Mouse (Mus musculus) limb, embryonic 15.5 days (tissue): ENCODE data around the gene Slc35f1. TPM values are rescaled to one million over a fixed set of nuclear protein-coding genes. Genes with fewer than 3 reads are reported as not detected.

Experiments
- ATAC-seq: fragments of 200-750 bp; cut with Nextera tagmentation; 2 replicates; pipeline ENCODE4 v1.8.0; 2017; ENCODE audit warnings: low read depth, moderate TSS enrichment; ENCODE audit not compliant: insufficient number of reproducible peaks, low FRiP score, low TSS enrichment
- H3K27ac ChIP-seq: fragments of 300-500 bp; sonication (generic); 2 replicates; pipeline ENCODE4 v1.5.1; 2015; ENCODE audit warnings: moderate library complexity, mild to moderate bottlenecking, inconsistent platforms
- H3K27me3 ChIP-seq: fragments of 300-500 bp; sonication (generic); 2 replicates; pipeline ENCODE4 v1.6.1; 2015; ENCODE audit warnings: inconsistent platforms
- H3K36me3 ChIP-seq: fragments of 300-500 bp; sonication (generic); 2 replicates; pipeline ENCODE4 v1.6.1; 2015; ENCODE audit warnings: inconsistent platforms
- H3K4me1 ChIP-seq: fragments of 300-500 bp; sonication (generic); 2 replicates; pipeline ENCODE4 v1.6.1; 2015; ENCODE audit warnings: inconsistent platforms
- H3K4me2 ChIP-seq: fragments of 300-500 bp; sonication (generic); 2 replicates; pipeline ENCODE4 v1.6.1; 2015; ENCODE audit warnings: mild to moderate bottlenecking, inconsistent platforms
- H3K4me3 ChIP-seq: fragments of 300-500 bp; sonication (generic); 2 replicates; pipeline ENCODE4 v1.5.1; 2015; ENCODE audit warnings: mild to moderate bottlenecking, inconsistent platforms
- H3K9ac ChIP-seq: fragments of 300-500 bp; sonication (generic); 2 replicates; pipeline ENCODE4 v1.6.1; 2015; ENCODE audit warnings: inconsistent platforms
- H3K9me3 ChIP-seq: fragments of 300-500 bp; sonication (generic); 2 replicates; pipeline ENCODE4 v1.6.1; 2016; ENCODE audit warnings: inconsistent platforms
- WGBS: fragments of 180-500 bp; shearing (Covaris S2); methylation state at CpG from one replicate; pipeline ENCODE4 v1.1.7; 2015; 5-methylcytosine and 5-hydroxymethylcytosine counted together
- polyA plus RNA-seq: library from polyadenylated mRNA; unstranded; fragments of >200 nt; fragmentation: Nextera tagmentation; extraction: Ambion mirVana; gene quantifications from 2 replicates; pipeline ENCODE4 v1.2.1, GENCODE M21; 2015

Slc35f1 gene
- polyA plus RNA-seq, 1 experiment from 2014 or later: 5.0 TPM

- Histone ChIP-seq H3K27me3 (no peaks in the 10 kb centered on the region), H3K9me3 (no peaks in the 10 kb centered on the region), H3K27ac (no peak overlapping the region), H3K4me3 (no peak overlapping the region), H3K4me2 (no peak overlapping the region), H3K36me3 (no peaks in the 10 kb centered on the region), H3K4me1 (no peaks in the 10 kb centered on the region), H3K9ac (no peak overlapping the region)
- ATAC-seq: no peak
Observed at GRCm38 (mm10) chr10:53052521-53052920, 362.2 kb downstream of the Slc35f1 start.

GRCm38 (mm10) chr10:53060745-53061144 lies 370.4 kb downstream of the Slc35f1 start:
- H3K4me2 ChIP-seq: no peak overlapping the region
- H3K9ac ChIP-seq: no peak overlapping the region
- ATAC-seq: no peak
- WGBS: 83% methylated on average over 2 of the region's 2 CpGs
- H3K27me3 ChIP-seq: no peaks in the 10 kb centered on the region
- no peak overlapping the region for H3K27ac ChIP-seq
- H3K9me3 ChIP-seq: no peaks in the 10 kb centered on the region
- no peak overlapping the region for H3K4me3 ChIP-seq
- H3K36me3 ChIP-seq: no peaks in the 10 kb centered on the region
- no peaks in the 10 kb centered on the region for H3K4me1 ChIP-seq

- Histone ChIP-seq H3K9me3 (no peaks in the 10 kb centered on the region), H3K4me1 (no peaks in the 10 kb centered on the region), H3K9ac (no peak overlapping the region), H3K4me3 (no peak overlapping the region), H3K4me2 (no peak overlapping the region), H3K27me3 (no peaks in the 10 kb centered on the region), H3K27ac (no peak overlapping the region), H3K36me3 (no peaks in the 10 kb centered on the region)
- no peak for ATAC-seq
Observed at GRCm38 (mm10) chr10:53062741-53063140, 372.4 kb downstream of the Slc35f1 start.

- 71% methylated on average over 1 of the region's 1 CpGs for WGBS
- no peaks in the 10 kb centered on the region for H3K36me3 ChIP-seq
- no peak overlapping the region for H3K4me2 ChIP-seq
- no peak overlapping the region for H3K9ac ChIP-seq
- ATAC-seq: no peak
- H3K4me1 ChIP-seq: no peaks in the 10 kb centered on the region
- no peaks in the 10 kb centered on the region for H3K27me3 ChIP-seq
- no peak overlapping the region for H3K27ac ChIP-seq
- H3K4me3 ChIP-seq: no peak overlapping the region
- no peaks in the 10 kb centered on the region for H3K9me3 ChIP-seq
Observed at GRCm38 (mm10) chr10:53087811-53088210, 397.5 kb downstream of the Slc35f1 start.

- Histone ChIP-seq H3K9ac (no peak overlapping the region), H3K36me3 (no peaks in the 10 kb centered on the region), H3K27ac (no peak overlapping the region), H3K4me1 (no peaks in the 10 kb centered on the region), H3K4me2 (no peak overlapping the region), H3K9me3 (no peaks in the 10 kb centered on the region), H3K27me3 (no peaks in the 10 kb centered on the region), H3K4me3 (no peak overlapping the region)
- ATAC-seq: no peak
- WGBS: 26% methylated on average over 4 of the region's 4 CpGs
Observed at GRCm38 (mm10) chr10:53091525-53091924, 401.2 kb downstream of the Slc35f1 start.

- H3K4me2 ChIP-seq: no peak overlapping the region
- no peaks in the 10 kb centered on the region for H3K9me3 ChIP-seq
- no peaks in the 10 kb centered on the region for H3K27me3 ChIP-seq
- H3K4me3 ChIP-seq: no peak overlapping the region
- WGBS: 25% methylated on average over 3 of the region's 3 CpGs
- H3K4me1 ChIP-seq: no peaks in the 10 kb centered on the region
- H3K9ac ChIP-seq: no peak overlapping the region
- H3K36me3 ChIP-seq: no peaks in the 10 kb centered on the region
- ATAC-seq: no peak
- no peak overlapping the region for H3K27ac ChIP-seq
Observed at GRCm38 (mm10) chr10:53096446-53096845, 406.1 kb downstream of the Slc35f1 start.

- Histone ChIP-seq H3K9me3 (no peaks in the 10 kb centered on the region), H3K4me3 (no peak overlapping the region), H3K36me3 (no peaks in the 10 kb centered on the region), H3K9ac (no peak overlapping the region), H3K4me2 (no peak overlapping the region), H3K4me1 (no peaks in the 10 kb centered on the region), H3K27me3 (no peaks in the 10 kb centered on the region), H3K27ac (no peak overlapping the region)
- WGBS: 68% methylated on average over 3 of the region's 3 CpGs
- ATAC-seq: no peak
Observed at GRCm38 (mm10) chr10:53100881-53101280, 410.5 kb downstream of the Slc35f1 start.

GRCm38 (mm10) chr10:53101412-53101811 lies 411.1 kb downstream of the Slc35f1 start:
- WGBS: 39% methylated on average over 2 of the region's 2 CpGs
- Histone ChIP-seq H3K27ac (no peak overlapping the region), H3K4me1 (no peaks in the 10 kb centered on the region), H3K9ac (no peak overlapping the region), H3K27me3 (no peaks in the 10 kb centered on the region), H3K4me3 (no peak overlapping the region), H3K4me2 (no peak overlapping the region), H3K36me3 (no peaks in the 10 kb centered on the region), H3K9me3 (no peaks in the 10 kb centered on the region)
- ATAC-seq: no peak

GRCm38 (mm10) chr10:53102423-53102822 lies 412.1 kb downstream of the Slc35f1 start:
- no peak overlapping the region for H3K4me3 ChIP-seq
- no peak overlapping the region for H3K9ac ChIP-seq
- no peaks in the 10 kb centered on the region for H3K9me3 ChIP-seq
- no peak overlapping the region for H3K4me2 ChIP-seq
- no peaks in the 10 kb centered on the region for H3K4me1 ChIP-seq
- no peak for ATAC-seq
- H3K27me3 ChIP-seq: no peaks in the 10 kb centered on the region
- H3K27ac ChIP-seq: no peak overlapping the region
- no peaks in the 10 kb centered on the region for H3K36me3 ChIP-seq
- WGBS: 70% methylated on average over 2 of the region's 2 CpGs

- WGBS: 23% methylated on average over 3 of the region's 3 CpGs
- no peak overlapping the region for H3K4me2 ChIP-seq
- no peaks in the 10 kb centered on the region for H3K27me3 ChIP-seq
- no peak for ATAC-seq
- H3K36me3 ChIP-seq: no peaks in the 10 kb centered on the region
- no peak overlapping the region for H3K9ac ChIP-seq
- no peaks in the 10 kb centered on the region for H3K4me1 ChIP-seq
- no peaks in the 10 kb centered on the region for H3K9me3 ChIP-seq
- H3K4me3 ChIP-seq: no peak overlapping the region
- no peak overlapping the region for H3K27ac ChIP-seq
Observed at GRCm38 (mm10) chr10:53115028-53115427, 424.7 kb downstream of the Slc35f1 start.

GRCm38 (mm10) chr10:53115673-53116398 lies 425.5 kb downstream of the Slc35f1 start:
- no peaks in the 10 kb centered on the region for H3K36me3 ChIP-seq
- 25% methylated on average over 7 of the region's 7 CpGs for WGBS
- ATAC-seq: no peak

GRCm38 (mm10) chr10:53120608-53121007 lies 430.3 kb downstream of the Slc35f1 start:
- Histone ChIP-seq H3K4me1 (no peaks in the 10 kb centered on the region), H3K4me2 (no peak overlapping the region), H3K36me3 (no peaks in the 10 kb centered on the region), H3K27me3 (no peaks in the 10 kb centered on the region), H3K27ac (no peak overlapping the region), H3K9ac (no peak overlapping the region), H3K9me3 (no peaks in the 10 kb centered on the region), H3K4me3 (no peak overlapping the region)
- no peak for ATAC-seq
- 97% methylated on average over 2 of the region's 2 CpGs for WGBS

More at GRCm38 (mm10) chr10:53115673-53116398, 425.5 kb downstream of the Slc35f1 start:
- Histone ChIP-seq H3K27ac (no peak overlapping the region), H3K4me2 (no peak overlapping the region), H3K9me3 (no peaks in the 10 kb centered on the region), H3K9ac (no peak overlapping the region), H3K4me3 (no peak overlapping the region), H3K4me1 (no peaks in the 10 kb centered on the region), H3K27me3 (no peaks in the 10 kb centered on the region)

- no peak overlapping the region for H3K9ac ChIP-seq
- no peak overlapping the region for H3K27ac ChIP-seq
- H3K36me3 ChIP-seq: no peaks in the 10 kb centered on the region
- WGBS: 65% methylated on average over 6 of the region's 6 CpGs
- H3K4me3 ChIP-seq: no peak overlapping the region
- no peak for ATAC-seq
- no peaks in the 10 kb centered on the region for H3K4me1 ChIP-seq
- no peaks in the 10 kb centered on the region for H3K9me3 ChIP-seq
- no peaks in the 10 kb centered on the region for H3K27me3 ChIP-seq
- H3K4me2 ChIP-seq: no peak overlapping the region
Observed at GRCm38 (mm10) chr10:53124365-53124764, 434.0 kb downstream of the Slc35f1 start.
